Mouse (Mus musculus) kidney, postnatal 0 days (tissue): ENCODE measurements around the gene Rflna. TPM values are rescaled to one million over a fixed set of nuclear protein-coding genes. Genes with fewer than 3 reads are reported as not detected.

ENCODE experiments used
- ATAC-seq: fragments of 200-750 bp; cut with Nextera tagmentation; replicated peaks from 2 replicates; pipeline ENCODE4 v1.8.0; 2017; ENCODE audit warnings: low read depth, moderate number of reproducible peaks, moderate TSS enrichment, moderate library complexity; ENCODE audit not compliant: low FRiP score
- DNase-seq: peaks from one replicate; pipeline ENCODE4 v3.0.0-alpha.2; 2016; ENCODE audit warnings: low spot score
- H3K27ac ChIP-seq: fragments of 300-500 bp; sonication (generic); 2 replicates; pipeline ENCODE4 v1.5.1; 2014; ENCODE audit warnings: mild to moderate bottlenecking
- H3K27me3 ChIP-seq: fragments of 300-500 bp; sonication (generic); 2 replicates; pipeline ENCODE4 v1.6.1; 2014; ENCODE audit warnings: low read length, mixed read lengths; ENCODE audit not compliant: insufficient read depth
- H3K36me3 ChIP-seq: fragments of 300-500 bp; sonication (generic); 2 replicates; pipeline ENCODE4 v1.6.1; 2014; ENCODE audit warnings: low read length, mixed read lengths; ENCODE audit not compliant: insufficient read depth
- H3K4me1 ChIP-seq: fragments of 300-500 bp; sonication (generic); replicated peaks from 2 replicates; pipeline ENCODE4 v1.6.1; 2014; ENCODE audit warnings: antibody characterized with exemption, low read length, mixed read lengths; ENCODE audit not compliant: insufficient read depth
- H3K4me2 ChIP-seq: fragments of 300-500 bp; sonication (generic); 2 replicates; pipeline ENCODE4 v1.6.1; 2014; ENCODE audit warnings: mild to moderate bottlenecking, low read length, moderate library complexity, mixed read lengths
- H3K4me3 ChIP-seq: fragments of 300-500 bp; sonication (generic); replicated peaks from 2 replicates; pipeline ENCODE4 v1.5.1; 2014; ENCODE audit warnings: low read depth, low read length
- H3K9ac ChIP-seq: fragments of 300-500 bp; sonication (generic); 2 replicates; pipeline ENCODE4 v1.6.1; 2014; ENCODE audit warnings: low read depth, low read length
- H3K9me3 ChIP-seq: fragments of 300-500 bp; sonication (generic); replicated peaks from 2 replicates; pipeline ENCODE4 v1.6.1; 2016; ENCODE audit warnings: low read length, inconsistent platforms, mixed read lengths
- CTCF ChIP-seq: IDR thresholded peaks from 2 replicates; pipeline ENCODE4 v1.5.1; 2016; ENCODE audit warnings: antibody characterized with exemption, low read depth, mild to moderate bottlenecking, moderate library complexity
- WGBS: fragments of 180-500 bp; shearing (Covaris S2); extraction: QIAGEN DNeasy Blood & Tissue Kit; methylation state at CpG from one replicate; pipeline ENCODE4 v1.1.7; 2014; 5-methylcytosine and 5-hydroxymethylcytosine counted together
- polyA plus RNA-seq: library from polyadenylated mRNA; unstranded; fragments of >200 nt; fragmentation: Nextera tagmentation; extraction: Ambion mirVana; gene quantifications from 2 replicates; pipeline ENCODE4 v1.2.1, GENCODE M21; 2015

Rflna gene
- 8.5 and 9.1 TPM in 2 replicates for polyA plus RNA-seq

DNA sequence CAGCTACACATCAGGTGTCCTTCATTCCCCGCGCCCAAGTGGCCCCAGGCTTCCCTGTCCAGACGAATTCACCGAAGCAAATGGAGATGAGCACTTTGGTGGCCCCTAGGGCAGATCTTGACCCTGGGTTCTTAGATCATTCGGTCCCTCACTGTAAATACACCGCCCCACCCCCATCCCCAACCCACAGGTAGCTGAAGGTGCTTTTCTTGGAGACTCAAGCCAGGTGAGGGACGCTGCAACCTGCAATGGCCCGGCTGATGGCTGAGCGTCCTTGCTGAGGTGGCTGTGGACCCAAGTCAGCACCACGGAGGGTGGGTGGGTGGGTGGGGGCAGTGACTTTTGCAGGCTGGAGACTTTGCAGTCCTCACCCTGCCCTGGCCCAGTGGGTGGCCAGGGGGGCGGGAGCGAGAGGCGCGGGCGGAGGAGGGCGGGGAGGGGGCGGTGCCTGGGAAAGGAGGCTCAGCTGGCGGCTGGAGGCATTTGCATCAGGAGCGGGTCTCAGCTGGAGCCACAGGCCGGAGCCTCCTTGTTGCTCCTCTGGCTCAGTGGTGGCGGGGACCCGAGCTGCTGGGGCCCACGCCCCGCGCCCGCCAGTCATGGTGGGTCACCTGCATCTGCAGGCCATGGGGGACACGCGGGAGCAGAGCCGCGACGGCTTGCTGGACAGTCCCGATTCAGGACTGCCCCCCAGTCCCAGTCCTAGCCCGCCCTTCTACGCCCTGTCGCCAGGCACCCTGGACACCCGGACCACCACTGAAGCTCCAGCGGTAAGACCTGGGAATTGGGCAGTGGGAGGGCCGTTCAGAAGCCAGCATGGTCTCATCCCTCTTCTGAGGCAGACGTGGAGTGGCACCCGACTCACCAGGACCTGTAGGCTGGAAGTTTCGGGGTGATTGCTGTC lies at the start of gene Rflna:
Rflna (plus strand) TSS at position 253 of the 904 bp plus-strand sequence.
- no peak for TF ChIP-seq CTCF
- Histone ChIP-seq H3K4me3 (peak within 1 kb of the TSS; percentile 38), H3K27ac (no peak within 1 kb of the TSS), H3K9me3 (no peaks in the 10 kb centered on the region), H3K27me3 (no peaks in the 10 kb centered on the region), H3K36me3 (no peaks in the 10 kb centered on the region), H3K4me1 (peaks cover 7% of the 10 kb centered on the region; the same call in 1 of the 2 replicates), H3K9ac (peak within 1 kb of the TSS; percentile 52), H3K4me2 (peak within 1 kb of the TSS; percentile 72)
- peak; percentile 63 for ATAC-seq
- WGBS, result 7% methylated on average over 34 of the region's 41 CpGs
- peak; percentile 77 for DNase-seq

DNA sequence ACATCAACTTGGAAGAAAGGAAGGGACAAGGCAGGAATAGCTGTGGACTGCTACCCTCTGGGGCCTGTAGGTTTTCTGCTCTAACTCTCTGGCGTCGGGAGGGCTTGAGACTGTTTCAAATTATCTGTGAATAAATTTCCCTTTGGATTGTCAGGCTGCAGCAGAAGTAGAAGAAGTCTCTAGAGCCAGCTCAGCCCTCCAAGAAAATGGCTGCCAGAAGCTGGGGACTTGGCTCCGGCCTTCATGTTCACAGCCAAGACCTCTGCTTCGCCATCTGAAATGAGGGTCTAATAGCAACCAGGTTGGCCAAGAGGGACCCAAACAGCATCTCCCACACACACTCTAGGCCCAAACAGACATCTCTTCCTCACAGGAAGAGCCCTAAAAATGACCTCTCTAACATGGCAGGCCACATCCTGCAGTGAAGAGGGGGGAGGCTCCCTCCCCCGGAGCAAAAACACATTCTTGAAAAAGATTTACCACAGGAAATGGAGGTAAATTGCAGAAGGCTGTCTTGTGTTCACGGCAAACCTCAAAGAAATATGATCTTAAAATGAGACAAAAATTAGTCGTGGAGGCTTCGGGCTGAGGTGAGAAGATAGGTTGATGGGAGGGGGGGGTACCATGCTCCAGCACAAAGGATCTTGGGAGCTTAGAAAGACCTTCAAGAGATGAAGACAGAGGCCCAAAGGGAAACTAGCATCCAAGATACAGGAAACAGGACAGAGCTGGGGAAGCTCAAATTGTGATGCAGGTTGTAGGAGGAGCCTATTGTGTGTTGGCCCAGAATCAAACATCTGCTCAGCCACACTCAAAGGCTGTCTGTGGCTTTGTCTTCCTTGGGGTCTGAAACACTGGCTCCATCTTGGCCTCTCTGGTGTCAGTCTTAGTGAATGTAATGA lies 48.4 kb upstream of the Rflna start:
- Histone ChIP-seq H3K4me2 (no peak overlapping the region), H3K4me1 (no peaks in the 10 kb centered on the region), H3K36me3 (no peaks in the 10 kb centered on the region), H3K9me3 (no peaks in the 10 kb centered on the region; the same call in 1 of the 2 replicates), H3K27me3 (no peaks in the 10 kb centered on the region), H3K27ac (peak overlapping the region; percentile 44), H3K9ac (no peak overlapping the region), H3K4me3 (no peak overlapping the region)
- DNase-seq (peak; percentile 61), ATAC-seq (no peak)
- WGBS, result 50% methylated on average over 8 of the region's 8 CpGs
- no peak for TF ChIP-seq CTCF

DNA sequence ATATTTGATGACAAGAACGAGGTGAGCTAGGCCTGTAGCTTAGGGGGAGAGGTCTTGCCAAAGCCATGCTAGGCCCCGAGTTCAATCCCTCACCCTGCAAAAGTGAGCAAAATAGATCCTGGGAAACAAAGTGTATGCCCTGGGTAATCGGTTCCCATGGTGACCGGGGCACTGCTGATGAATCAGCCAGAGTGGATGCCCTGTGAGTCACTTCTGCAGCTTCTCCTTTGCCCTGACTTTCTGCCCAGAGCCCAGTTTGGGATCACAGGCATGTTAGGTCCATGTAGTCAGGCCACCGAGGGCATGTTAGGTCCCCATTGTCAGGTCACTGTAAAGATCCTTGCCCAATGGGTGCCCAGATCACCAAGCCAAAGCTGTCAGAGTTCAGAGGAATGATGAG lies 45.5 kb upstream of the Rflna start:
- Histone ChIP-seq H3K36me3 (no peaks in the 10 kb centered on the region), H3K27ac (no peak overlapping the region), H3K27me3 (no peaks in the 10 kb centered on the region), H3K4me3 (no peak overlapping the region), H3K4me1 (peaks cover 10% of the 10 kb centered on the region), H3K9ac (no peak overlapping the region), H3K9me3 (no peaks in the 10 kb centered on the region; the same call in 1 of the 2 replicates), H3K4me2 (no peak overlapping the region)
- no peak for DNase-seq
- TF ChIP-seq CTCF, result no peak
- WGBS, result 73% methylated on average over 5 of the region's 5 CpGs
- ATAC-seq, result no peak

DNA sequence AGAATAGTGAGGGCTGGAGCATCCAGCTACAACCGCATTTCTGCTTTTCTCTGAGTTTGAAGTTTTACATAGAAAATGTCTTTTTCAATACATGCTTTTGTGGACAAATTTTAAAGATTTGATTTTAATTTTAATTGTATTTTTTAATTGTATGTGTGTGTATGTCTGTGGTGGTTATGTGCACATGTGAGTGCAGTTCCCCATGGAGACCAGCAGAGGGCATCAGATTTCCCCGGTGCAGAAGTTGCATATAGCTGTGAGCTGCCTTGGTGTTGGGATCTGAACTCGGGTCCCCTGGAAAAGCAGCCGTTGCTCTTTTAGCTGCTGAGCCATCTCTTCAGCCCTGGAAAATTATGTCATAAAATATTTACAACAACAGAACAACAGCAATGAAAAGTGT lies 43.9 kb upstream of the Rflna start:
- Histone ChIP-seq H3K27me3 (no peaks in the 10 kb centered on the region), H3K9ac (no peak overlapping the region), H3K27ac (no peak overlapping the region), H3K36me3 (no peaks in the 10 kb centered on the region), H3K4me2 (no peak overlapping the region), H3K4me3 (no peak overlapping the region), H3K4me1 (peaks cover 10% of the 10 kb centered on the region), H3K9me3 (no peaks in the 10 kb centered on the region; the same call in 1 of the 2 replicates)
- WGBS, result 100% methylated on average over 4 of the region's 4 CpGs
- peak; percentile 33; the same call in 1 of the 2 replicates for TF ChIP-seq CTCF
- DNase-seq (no peak), ATAC-seq (no peak)

DNA sequence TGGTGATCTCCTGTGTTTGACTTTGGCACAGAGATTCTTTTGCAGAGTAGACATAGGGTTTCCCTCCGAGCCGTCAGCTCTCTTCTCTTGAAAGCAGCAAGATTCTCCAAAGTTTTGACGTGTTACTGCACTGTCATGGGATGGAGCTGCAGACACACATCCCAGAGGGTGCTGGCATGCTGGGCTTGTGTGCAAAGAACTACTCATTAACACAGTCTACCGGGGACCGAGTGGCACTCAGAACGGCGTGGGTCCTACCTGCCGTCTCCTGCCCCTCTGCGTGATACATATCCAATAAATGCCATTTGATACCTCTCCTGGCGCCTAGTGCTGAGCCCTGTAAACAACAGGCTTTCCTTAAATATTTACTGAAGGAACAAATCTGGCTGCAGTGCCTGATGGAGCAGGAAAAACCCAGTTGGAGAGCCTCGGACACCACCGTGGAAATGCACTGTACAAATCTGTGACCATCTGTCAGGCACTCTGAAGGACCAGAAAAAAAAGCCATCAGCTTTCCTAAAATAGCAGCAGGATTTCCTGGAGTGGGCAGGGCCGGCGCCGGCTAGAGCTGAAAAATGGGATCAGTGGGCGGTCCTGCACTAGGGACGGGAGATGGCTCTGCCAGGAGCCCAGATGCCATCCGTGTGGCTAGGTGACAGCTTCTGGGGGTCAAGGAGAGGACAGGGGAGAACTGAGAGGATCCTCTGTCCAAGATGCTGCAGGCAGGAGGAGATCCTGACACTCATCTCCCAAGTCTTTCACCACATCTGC lies 42.7 kb upstream of the Rflna start:
- H3K4me3 ChIP-seq, result no peak overlapping the region
- 17% methylated on average over 18 of the region's 18 CpGs for WGBS
- peak overlapping the region; percentile 1; the same call in 1 of the 2 replicates for H3K9ac ChIP-seq
- ATAC-seq (peak; percentile 55; the same call in 1 of the 2 replicates), DNase-seq (peak; percentile 89)
- H3K4me1 ChIP-seq, result peaks cover 10% of the 10 kb centered on the region
- no peaks in the 10 kb centered on the region; the same call in 1 of the 2 replicates for H3K9me3 ChIP-seq
- H3K27me3 ChIP-seq, result no peaks in the 10 kb centered on the region
- H3K36me3 ChIP-seq, result no peaks in the 10 kb centered on the region
- TF ChIP-seq CTCF, result 0 out of 2 replicates have a peak, but pooled peaks have one; percentile 9
- H3K4me2 ChIP-seq, result peak overlapping the region; percentile 30; the same call in 1 of the 2 replicates
- H3K27ac ChIP-seq, result peak overlapping the region; percentile 73
